Mouse (Mus musculus): ENCODE measurements around the gene Slc4a5. TPM values are rescaled to one million over a fixed set of nuclear protein-coding genes. Genes with fewer than 3 reads are reported as not detected.

Slc4a5 gene
- polyA plus RNA-seq (2011; ENCODE audit: insufficient read depth, insufficient read length, low replicate concordance, missing spikeins) = 1.1 TPM in 1 of 2 replicates, not detected in the other

DNA sequence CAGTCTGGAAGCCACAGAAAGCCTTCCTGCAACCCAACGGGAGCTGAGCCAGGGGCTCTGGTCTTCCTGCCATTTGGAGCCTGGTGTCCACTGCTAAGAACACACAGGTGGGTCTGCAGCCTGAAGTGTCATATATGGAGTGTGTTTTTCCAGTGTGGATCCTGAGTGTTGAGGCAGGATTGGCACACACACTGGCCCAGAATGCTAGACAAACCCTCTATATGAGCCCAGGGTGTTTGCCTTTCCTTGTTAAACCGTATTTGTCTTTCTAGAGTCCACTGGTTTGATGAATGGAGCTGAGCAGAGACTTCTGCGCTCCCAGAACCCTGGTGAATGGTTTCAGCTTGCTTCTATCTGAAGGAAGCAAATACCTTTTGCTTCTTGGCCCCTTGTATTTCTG is at the start of gene Slc4a5:
Gene Slc4a5 (plus strand): TSS at position 15 of the 400 bp plus-strand sequence.
- TF ChIP-seq POLR2A (IDR thresholded peaks at IDR 0.05; ENCODE audit: borderline replicate concordance, control insufficient read depth, low read depth, low read length) (no peak), CTCF (IDR thresholded peaks at IDR 0.05; ENCODE audit: control insufficient read depth, insufficient read depth, low read length) (no peak)
- no peaks in the 10 kb centered on the region; the same call in 1 of the 2 replicates for H3K4me1 ChIP-seq (ENCODE audit: control insufficient read depth, insufficient read depth, low read length)
- no peak within 1 kb of the TSS for H3K4me3 ChIP-seq (replicated peaks; ENCODE audit: control insufficient read depth, low read depth, low read length)
- no peak within 1 kb of the TSS for H3K27ac ChIP-seq (ENCODE audit: control insufficient read depth, insufficient read depth, low read depth, low read length, poor library complexity)
- WGBS = 62% methylated on average over 3 of the region's 3 CpGs

DNA sequence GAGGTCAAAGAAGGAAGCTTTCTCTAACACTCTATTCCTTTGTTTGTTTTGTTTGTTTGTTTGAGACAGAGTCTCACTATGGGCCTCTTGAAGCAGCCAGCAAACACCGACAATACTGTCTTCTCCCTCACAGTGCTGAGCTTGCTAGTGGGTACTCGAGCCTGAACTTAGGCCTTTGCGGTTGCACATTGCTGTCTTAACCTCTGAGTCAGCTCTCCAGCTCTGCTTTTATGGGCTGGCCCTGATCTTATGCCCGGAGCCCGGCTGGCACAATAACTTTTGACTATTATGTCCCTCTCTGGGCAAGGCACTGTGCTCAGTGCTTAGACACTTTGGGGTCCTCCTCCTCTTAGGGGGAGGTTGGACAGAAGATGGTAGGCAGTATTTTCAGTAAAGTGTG is 49.8 kb upstream of the Slc4a5 start:
- WGBS = 81% methylated on average over 5 of the region's 5 CpGs
- H3K4me1 ChIP-seq (ENCODE audit: control insufficient read depth, insufficient read depth, low read length) = peaks cover 2% of the 10 kb centered on the region; the same call in 1 of the 2 replicates

DNA sequence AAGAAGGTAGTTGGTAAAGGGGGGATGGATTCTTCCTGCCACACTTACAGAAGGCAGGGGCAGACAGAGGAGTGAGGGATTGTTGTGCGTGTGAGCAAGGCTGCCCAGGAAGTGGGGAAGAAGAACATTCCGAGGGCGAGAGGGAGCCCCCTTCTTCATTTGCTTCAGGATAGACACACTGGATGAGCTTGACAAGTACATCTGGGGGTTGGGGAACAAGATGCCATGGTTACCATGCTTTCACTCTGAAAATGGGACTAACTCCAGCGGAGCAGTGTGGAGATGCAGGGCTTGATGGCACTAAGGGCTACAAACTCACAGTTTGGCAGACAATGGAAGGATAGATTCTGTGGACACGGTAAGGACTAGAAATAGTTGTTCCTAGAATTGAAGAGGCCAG is 48.6 kb upstream of the Slc4a5 start:
- Histone ChIP-seq H3K4me1 (ENCODE audit: control insufficient read depth, insufficient read depth, low read length) (peaks cover 2% of the 10 kb centered on the region; the same call in 1 of the 2 replicates), H3K27ac (ENCODE audit: control insufficient read depth, insufficient read depth, low read depth, low read length, poor library complexity) (no peak overlapping the region; the same call in 1 of the 2 replicates), H3K4me3 (replicated peaks; ENCODE audit: control insufficient read depth, low read depth, low read length) (no peak overlapping the region)
- 82% methylated on average over 5 of the region's 5 CpGs for WGBS
- TF ChIP-seq POLR2A (IDR thresholded peaks at IDR 0.05; ENCODE audit: borderline replicate concordance, control insufficient read depth, low read depth, low read length) = no peak
- TF ChIP-seq CTCF (IDR thresholded peaks at IDR 0.05; ENCODE audit: control insufficient read depth, insufficient read depth, low read length) = no peak

More for the DNA sequence above, 49.8 kb upstream of the Slc4a5 start:
- TF ChIP-seq CTCF (IDR thresholded peaks at IDR 0.05; ENCODE audit: control insufficient read depth, insufficient read depth, low read length) (no peak), POLR2A (IDR thresholded peaks at IDR 0.05; ENCODE audit: borderline replicate concordance, control insufficient read depth, low read depth, low read length) (no peak)
- no peak overlapping the region for H3K4me3 ChIP-seq (replicated peaks; ENCODE audit: control insufficient read depth, low read depth, low read length)
- H3K27ac ChIP-seq (ENCODE audit: control insufficient read depth, insufficient read depth, low read depth, low read length, poor library complexity) = no peak overlapping the region

DNA sequence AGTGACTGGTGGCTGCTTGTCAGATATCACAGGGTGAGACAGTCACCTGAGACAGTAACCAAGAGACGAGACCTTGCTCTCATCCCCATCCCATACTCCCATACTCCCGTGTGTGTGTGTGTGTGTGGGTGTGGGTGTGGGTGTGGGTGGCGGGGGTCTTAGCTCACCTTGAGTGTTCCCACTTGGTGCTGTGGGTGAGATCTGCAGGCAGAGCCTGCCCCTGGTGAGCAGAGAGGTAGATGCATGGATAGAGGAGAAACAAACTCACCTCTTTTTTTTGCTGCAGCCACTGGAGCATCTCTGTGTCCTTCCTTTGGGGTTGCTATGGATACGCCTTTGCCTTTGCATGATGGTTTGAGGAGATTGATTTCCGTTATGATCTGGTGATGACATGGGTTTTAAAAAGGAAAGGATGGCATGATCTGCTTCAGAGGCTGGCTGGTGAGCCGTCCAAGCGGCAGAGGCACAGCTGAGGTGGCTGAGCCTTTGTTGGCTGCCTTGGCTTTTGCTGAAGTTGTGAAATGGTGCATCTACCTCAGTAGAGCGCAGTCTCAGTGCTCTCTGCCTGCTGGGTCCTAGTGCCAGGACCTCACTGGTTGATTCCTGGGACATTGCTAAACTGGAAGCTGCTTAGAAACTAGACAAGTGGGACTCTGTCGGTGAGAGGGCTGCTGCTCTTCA is 47.2 kb upstream of the Slc4a5 start:
- Histone ChIP-seq H3K27ac (ENCODE audit: control insufficient read depth, insufficient read depth, low read depth, low read length, poor library complexity) (no peak overlapping the region), H3K4me3 (replicated peaks; ENCODE audit: control insufficient read depth, low read depth, low read length) (no peak overlapping the region), H3K4me1 (ENCODE audit: control insufficient read depth, insufficient read depth, low read length) (no peaks in the 10 kb centered on the region; the same call in 1 of the 2 replicates)
- no peak for TF ChIP-seq POLR2A (IDR thresholded peaks at IDR 0.05; ENCODE audit: borderline replicate concordance, control insufficient read depth, low read depth, low read length)
- WGBS = 75% methylated on average over 9 of the region's 9 CpGs

DNA sequence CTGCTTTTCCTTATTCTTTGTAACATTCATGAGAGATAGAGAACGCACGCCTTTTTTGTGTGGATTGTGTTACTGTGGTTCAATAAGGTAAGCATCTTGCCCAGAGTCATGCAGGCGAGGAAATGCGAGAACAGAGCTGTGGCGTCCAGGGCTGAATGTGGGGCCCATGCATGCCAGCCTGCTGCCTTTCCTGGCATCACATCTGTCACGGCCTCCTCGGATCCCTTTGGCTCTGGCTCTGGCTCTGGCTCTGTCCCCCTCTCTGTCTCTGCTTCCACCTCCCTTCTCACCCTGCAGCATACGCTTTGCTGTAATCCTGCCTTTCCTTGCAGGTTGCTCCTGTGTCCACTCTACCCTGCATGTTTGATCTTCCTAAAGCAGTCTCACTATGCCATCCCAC is 43.6 kb upstream of the Slc4a5 start:
- no peak overlapping the region for H3K27ac ChIP-seq (ENCODE audit: control insufficient read depth, insufficient read depth, low read depth, low read length, poor library complexity)
- no peak overlapping the region for H3K4me3 ChIP-seq (replicated peaks; ENCODE audit: control insufficient read depth, low read depth, low read length)
- no peaks in the 10 kb centered on the region for H3K4me1 ChIP-seq (ENCODE audit: control insufficient read depth, insufficient read depth, low read length)
- 87% methylated on average over 8 of the region's 8 CpGs for WGBS
- TF ChIP-seq CTCF (IDR thresholded peaks at IDR 0.05; ENCODE audit: control insufficient read depth, insufficient read depth, low read length) (no peak), POLR2A (IDR thresholded peaks at IDR 0.05; ENCODE audit: borderline replicate concordance, control insufficient read depth, low read depth, low read length) (no peak)

DNA sequence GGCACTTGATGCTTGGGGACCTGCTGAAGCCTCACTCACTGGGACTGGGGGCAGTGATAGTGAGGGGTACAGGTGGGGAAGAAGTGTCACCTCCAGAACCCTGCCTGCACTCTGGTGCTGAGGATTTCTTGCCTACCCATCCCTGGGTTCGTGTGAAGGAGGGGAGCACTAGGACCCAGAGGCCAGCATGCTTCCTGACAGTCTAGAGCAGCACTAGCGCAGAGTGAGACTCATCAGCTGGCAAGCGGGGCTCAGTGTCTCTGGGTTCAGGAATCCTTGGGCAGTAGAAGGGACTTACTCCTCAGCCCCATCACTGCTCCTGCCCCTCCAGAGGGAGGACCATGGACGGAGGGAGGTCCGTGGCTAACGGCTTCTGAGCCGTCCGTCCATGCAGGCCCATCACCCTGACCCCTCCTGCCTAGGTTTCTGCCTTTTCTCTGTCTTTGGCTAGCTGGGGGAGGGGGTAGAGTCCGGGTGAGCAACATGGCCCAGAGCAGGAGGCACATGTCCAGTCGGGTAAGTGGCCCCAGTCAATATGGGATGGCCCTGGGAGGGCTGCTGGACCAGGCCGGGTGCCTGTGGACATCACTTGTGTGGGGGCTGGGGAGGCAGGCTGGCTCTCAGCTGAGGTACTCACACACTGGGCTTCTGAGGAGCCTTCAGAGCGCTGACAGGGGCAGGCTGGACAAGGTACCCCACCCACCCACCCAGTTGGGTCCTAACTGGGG is 40.1 kb upstream of the Slc4a5 start:
- no peaks in the 10 kb centered on the region for H3K4me1 ChIP-seq (ENCODE audit: control insufficient read depth, insufficient read depth, low read length)
- H3K4me3 ChIP-seq (replicated peaks; ENCODE audit: control insufficient read depth, low read depth, low read length) = no peak overlapping the region
- WGBS = 75% methylated on average over 12 of the region's 12 CpGs
- H3K27ac ChIP-seq (ENCODE audit: control insufficient read depth, insufficient read depth, low read depth, low read length, poor library complexity) = no peak overlapping the region; the same call in 1 of the 2 replicates
- TF ChIP-seq CTCF (IDR thresholded peaks at IDR 0.05; ENCODE audit: control insufficient read depth, insufficient read depth, low read length) (no peak), POLR2A (IDR thresholded peaks at IDR 0.05; ENCODE audit: borderline replicate concordance, control insufficient read depth, low read depth, low read length) (no peak)

DNA sequence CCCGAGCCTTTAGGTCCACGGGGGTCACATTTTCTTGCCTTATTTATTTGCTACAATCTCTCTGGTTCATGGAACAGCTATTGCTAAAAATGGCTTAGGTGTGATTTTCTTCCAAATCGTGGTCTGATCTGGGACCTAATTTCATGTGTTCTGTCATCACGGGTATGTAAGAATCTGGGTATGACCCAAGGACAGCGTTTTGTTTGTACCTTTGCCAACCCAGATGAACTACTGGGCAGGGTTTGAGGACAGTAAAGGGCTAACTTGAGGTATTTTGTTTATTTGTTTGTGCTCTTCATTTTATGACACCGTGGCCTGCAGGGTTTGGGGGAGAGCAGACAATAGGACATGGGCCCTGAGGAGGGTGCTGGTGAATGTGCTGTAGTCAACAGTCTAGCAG is 39.0 kb upstream of the Slc4a5 start:
- no peak for TF ChIP-seq POLR2A (IDR thresholded peaks at IDR 0.05; ENCODE audit: borderline replicate concordance, control insufficient read depth, low read depth, low read length)
- no peaks in the 10 kb centered on the region for H3K4me1 ChIP-seq (ENCODE audit: control insufficient read depth, insufficient read depth, low read length)
- H3K4me3 ChIP-seq (replicated peaks; ENCODE audit: control insufficient read depth, low read depth, low read length) = no peak overlapping the region
- no peak overlapping the region for H3K27ac ChIP-seq (ENCODE audit: control insufficient read depth, insufficient read depth, low read depth, low read length, poor library complexity)
- 80% methylated on average over 6 of the region's 6 CpGs for WGBS

DNA sequence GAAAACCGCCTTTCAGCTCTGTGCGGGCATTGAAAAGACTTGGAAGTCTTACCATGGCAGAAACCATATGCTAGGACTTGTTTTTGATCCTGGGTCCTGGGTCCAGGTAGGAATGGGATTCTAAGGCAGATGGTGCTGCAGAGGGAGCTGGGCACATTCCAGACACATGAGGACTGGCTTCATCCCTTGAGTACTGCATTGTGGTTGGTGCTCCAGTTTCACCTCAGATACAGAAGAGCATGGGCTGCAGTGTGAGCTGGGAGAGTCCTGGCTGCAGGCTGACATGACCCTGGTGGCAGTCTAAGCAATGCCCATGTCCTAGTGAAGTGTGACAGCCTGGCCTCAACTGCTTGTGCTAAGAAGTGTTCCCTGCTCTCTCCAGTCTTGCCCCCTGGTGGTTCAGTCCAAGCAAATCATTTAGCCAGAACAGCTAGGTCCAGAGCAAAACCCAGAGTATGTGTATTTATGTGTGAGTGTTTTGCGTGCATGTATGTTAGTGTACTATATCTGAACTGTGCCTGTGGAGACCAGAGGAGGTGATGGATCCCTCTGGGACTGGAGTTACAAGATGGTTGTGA is 34.7 kb upstream of the Slc4a5 start:
- no peak overlapping the region for H3K27ac ChIP-seq (ENCODE audit: control insufficient read depth, insufficient read depth, low read depth, low read length, poor library complexity)
- H3K4me3 ChIP-seq (replicated peaks; ENCODE audit: control insufficient read depth, low read depth, low read length) = no peak overlapping the region
- no peak for TF ChIP-seq POLR2A (IDR thresholded peaks at IDR 0.05; ENCODE audit: borderline replicate concordance, control insufficient read depth, low read depth, low read length)
- TF ChIP-seq CTCF (IDR thresholded peaks at IDR 0.05; ENCODE audit: control insufficient read depth, insufficient read depth, low read length) = peak; percentile 31; the same call in 1 of the 2 replicates
- no peaks in the 10 kb centered on the region for H3K4me1 ChIP-seq (ENCODE audit: control insufficient read depth, insufficient read depth, low read length)
- 80% methylated on average over 3 of the region's 3 CpGs for WGBS

Measured in bone marrow, adult 2 months (tissue).